Mouse (Mus musculus) inflammation-experienced regulatory T-cells (primary cell): ENCODE results near the gene Slc36a4. TPM values are rescaled to one million over a fixed set of nuclear protein-coding genes. Genes with fewer than 3 reads are reported as not detected.

Source experiments
- polyA plus RNA-seq, 2 experiments: library from polyadenylated mRNA; unstranded; fragments of 100-300 nt; shearing (Covaris generic); gene quantifications; one replicate each; pipeline ENCODE4 v1.2.1; 2017

Gene Slc36a4
- 10 to 100 TPM in 1 of 2 experiments, 1 to 10 TPM in 1; 5.4 to 10.5 TPM for polyA plus RNA-seq

GRCm38 (mm10) chr9:15709599-15710381, at the start of gene Slc36a4:
TSS of gene Slc36a4 (plus strand) at chr9:15709738.

Other genes starting within 250 kb of the Slc36a4 start
- gene Smco4, start 216.3 kb upstream of the Slc36a4 start, polyA plus RNA-seq = 10 to 100 TPM; 42.0 to 56.1 TPM
- under 1 TPM; 0.35 to 0.39 TPM for gene Deup1, start 81.8 kb upstream of the Slc36a4 start, polyA plus RNA-seq
- not detected for gene Mtnr1b, start 164.8 kb downstream of the Slc36a4 start, polyA plus RNA-seq